Mouse (Mus musculus): ENCODE results near the gene Igsf11. TPM values are rescaled to one million over a fixed set of nuclear protein-coding genes. Genes with fewer than 3 reads are reported as not detected.

Igsf11 gene
- polyA plus RNA-seq, 1 experiment from 2014 or later = 0.36 TPM

DNA sequence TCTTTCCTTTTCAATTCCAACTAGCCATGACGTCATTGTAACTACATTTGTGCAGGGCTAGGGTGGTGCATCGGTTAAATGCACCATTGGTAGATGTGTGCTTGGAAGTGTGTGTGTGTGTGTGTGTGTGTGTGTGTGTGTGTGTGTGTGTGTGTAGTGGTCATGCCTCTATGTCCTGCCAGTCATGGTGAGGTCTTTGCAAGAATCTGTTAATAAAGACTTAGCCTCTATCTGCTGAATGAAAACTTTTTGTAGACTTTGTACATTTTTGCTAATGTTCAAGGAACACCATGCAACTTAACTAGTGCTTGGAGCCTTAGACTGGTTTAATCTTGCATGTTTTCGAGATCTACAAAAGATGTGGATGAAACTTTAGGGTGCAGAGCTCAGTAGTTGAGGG is 48.3 kb downstream of the Igsf11 start:
- H3K4me2 ChIP-seq (ENCODE audit: low read length) = no peak overlapping the region
- no peaks in the 10 kb centered on the region for H3K36me3 ChIP-seq (ENCODE audit: control insufficient read depth, insufficient read depth, low read length)
- no peak overlapping the region for H3K4me3 ChIP-seq (ENCODE audit: control insufficient read depth in 1 of 2, insufficient read depth in 1 of 2, low read depth in 1 of 2, low read length in 2 of 2)
- H3K27me3 ChIP-seq (ENCODE audit: control insufficient read depth, insufficient read depth, low read length) = no peaks in the 10 kb centered on the region
- ATAC-seq (ENCODE audit: insufficient number of reproducible peaks, insufficient read depth, low FRiP score, low read depth) = no peak
- no peak overlapping the region for H3K9ac ChIP-seq (ENCODE audit: low read length)
- H3K9me3 ChIP-seq (ENCODE audit: control insufficient read depth, low read length) = no peaks in the 10 kb centered on the region
- H3K27ac ChIP-seq (replicated peaks in 1 of 2; ENCODE audit: control insufficient read depth in 1 of 2, insufficient read depth in 1 of 2, low read depth in 2 of 2, low read length in 2 of 2) = no peak overlapping the region
- peaks cover 0 to 2% of the 10 kb centered on the region in 2 experiments; a peak in 2 of 4 replicates for H3K4me1 ChIP-seq (ENCODE audit: control insufficient read depth in 2 of 2, insufficient read depth in 2 of 2, low read length in 2 of 2)
- WGBS = 88% methylated on average over 3 of the region's 3 CpGs

DNA sequence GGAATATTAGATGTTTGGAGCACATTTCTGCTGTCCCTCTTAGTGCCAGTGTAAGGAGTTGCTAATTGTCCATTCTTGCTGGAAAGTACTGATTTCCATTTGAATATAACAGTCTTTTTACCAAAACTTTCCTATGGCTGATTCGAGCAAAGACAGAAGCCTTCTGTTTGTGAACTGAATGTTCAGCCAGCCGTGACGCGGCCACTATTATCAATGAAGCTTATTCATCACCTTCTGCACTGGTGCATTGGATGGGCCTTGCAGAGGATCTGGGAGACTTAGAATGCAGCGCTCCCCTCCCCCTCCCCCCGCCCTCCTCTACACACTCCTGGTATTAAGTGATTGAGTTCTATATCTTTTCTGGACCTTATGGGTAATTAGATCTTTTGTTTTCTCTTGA is 48.8 kb downstream of the Igsf11 start:
- no peaks in the 10 kb centered on the region for H3K27me3 ChIP-seq (ENCODE audit: control insufficient read depth, insufficient read depth, low read length)
- no peak overlapping the region for H3K4me3 ChIP-seq (ENCODE audit: control insufficient read depth in 1 of 2, insufficient read depth in 1 of 2, low read depth in 1 of 2, low read length in 2 of 2)
- no peak overlapping the region for H3K27ac ChIP-seq (replicated peaks in 1 of 2; ENCODE audit: control insufficient read depth in 1 of 2, insufficient read depth in 1 of 2, low read depth in 2 of 2, low read length in 2 of 2)
- H3K9ac ChIP-seq (ENCODE audit: low read length) = no peak overlapping the region
- no peaks in the 10 kb centered on the region for H3K36me3 ChIP-seq (ENCODE audit: control insufficient read depth, insufficient read depth, low read length)
- H3K9me3 ChIP-seq (ENCODE audit: control insufficient read depth, low read length) = no peaks in the 10 kb centered on the region
- no peak overlapping the region for H3K4me2 ChIP-seq (ENCODE audit: low read length)
- ATAC-seq (ENCODE audit: insufficient number of reproducible peaks, insufficient read depth, low FRiP score, low read depth) = no peak
- 70% methylated on average over 6 of the region's 6 CpGs for WGBS
- H3K4me1 ChIP-seq (ENCODE audit: control insufficient read depth in 2 of 2, insufficient read depth in 2 of 2, low read length in 2 of 2) = peaks cover 0 to 2% of the 10 kb centered on the region in 2 experiments; a peak in 2 of 4 replicates

- Histone ChIP-seq H3K36me3 (ENCODE audit: control insufficient read depth, insufficient read depth, low read length) (no peaks in the 10 kb centered on the region), H3K9ac (ENCODE audit: low read length) (no peak overlapping the region), H3K9me3 (ENCODE audit: control insufficient read depth, low read length) (no peaks in the 10 kb centered on the region), H3K4me1 (ENCODE audit: control insufficient read depth in 2 of 2, insufficient read depth in 2 of 2, low read length in 2 of 2) (peaks cover 0 to 2% of the 10 kb centered on the region in 2 experiments; a peak in 2 of 4 replicates), H3K4me3 (ENCODE audit: control insufficient read depth in 1 of 2, insufficient read depth in 1 of 2, low read depth in 1 of 2, low read length in 2 of 2) (no peak overlapping the region), H3K27me3 (ENCODE audit: control insufficient read depth, insufficient read depth, low read length) (no peaks in the 10 kb centered on the region), H3K27ac (replicated peaks in 1 of 2; ENCODE audit: control insufficient read depth in 1 of 2, insufficient read depth in 1 of 2, low read depth in 2 of 2, low read length in 2 of 2) (no peak overlapping the region), H3K4me2 (ENCODE audit: low read length) (no peak overlapping the region)
- no peak for ATAC-seq (ENCODE audit: insufficient number of reproducible peaks, insufficient read depth, low FRiP score, low read depth)
- WGBS = 30% methylated on average over 5 of the region's 5 CpGs
Measured at GRCm38 (mm10) chr16:38943706-38944550, 51.5 kb downstream of the Igsf11 start.

GRCm38 (mm10) chr16:38945111-38945510 is 52.6 kb downstream of the Igsf11 start:
- no peak for ATAC-seq (ENCODE audit: insufficient number of reproducible peaks, insufficient read depth, low FRiP score, low read depth)
- Histone ChIP-seq H3K27me3 (ENCODE audit: control insufficient read depth, insufficient read depth, low read length) (no peaks in the 10 kb centered on the region), H3K4me3 (ENCODE audit: control insufficient read depth in 1 of 2, insufficient read depth in 1 of 2, low read depth in 1 of 2, low read length in 2 of 2) (no peak overlapping the region), H3K4me2 (ENCODE audit: low read length) (no peak overlapping the region), H3K27ac (replicated peaks in 1 of 2; ENCODE audit: control insufficient read depth in 1 of 2, insufficient read depth in 1 of 2, low read depth in 2 of 2, low read length in 2 of 2) (no peak overlapping the region), H3K4me1 (ENCODE audit: control insufficient read depth in 2 of 2, insufficient read depth in 2 of 2, low read length in 2 of 2) (peaks cover 0 to 2% of the 10 kb centered on the region in 2 experiments; a peak in 2 of 4 replicates), H3K36me3 (ENCODE audit: control insufficient read depth, insufficient read depth, low read length) (no peaks in the 10 kb centered on the region), H3K9me3 (ENCODE audit: control insufficient read depth, low read length) (no peaks in the 10 kb centered on the region), H3K9ac (ENCODE audit: low read length) (no peak overlapping the region)
- 70% methylated on average over 7 of the region's 7 CpGs for WGBS

DNA sequence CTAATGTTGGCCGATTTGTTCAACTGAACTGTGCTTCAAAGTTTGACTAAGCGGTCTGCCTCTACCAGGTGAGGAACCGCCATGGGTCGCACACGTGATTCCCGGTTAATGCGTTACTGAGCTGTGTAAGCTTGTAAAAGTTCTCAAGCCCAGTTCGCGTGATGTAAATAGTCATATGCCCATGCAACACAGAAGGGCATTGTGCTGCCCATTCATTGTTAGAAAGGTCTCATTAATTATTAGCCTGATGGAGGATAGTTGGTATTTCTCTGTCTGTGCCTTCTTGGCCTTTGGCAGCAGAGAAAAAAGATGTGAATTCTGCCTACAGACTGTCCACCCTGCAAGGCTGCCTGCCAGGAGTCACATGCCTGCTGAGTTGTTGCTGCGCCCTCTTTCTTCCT is 53.1 kb downstream of the Igsf11 start:
- Histone ChIP-seq H3K4me1 (ENCODE audit: control insufficient read depth in 2 of 2, insufficient read depth in 2 of 2, low read length in 2 of 2) (peaks cover 0 to 2% of the 10 kb centered on the region in 2 experiments; a peak in 2 of 4 replicates), H3K27me3 (ENCODE audit: control insufficient read depth, insufficient read depth, low read length) (no peaks in the 10 kb centered on the region), H3K36me3 (ENCODE audit: control insufficient read depth, insufficient read depth, low read length) (no peaks in the 10 kb centered on the region), H3K9me3 (ENCODE audit: control insufficient read depth, low read length) (no peaks in the 10 kb centered on the region), H3K27ac (replicated peaks in 1 of 2; ENCODE audit: control insufficient read depth in 1 of 2, insufficient read depth in 1 of 2, low read depth in 2 of 2, low read length in 2 of 2) (no peak overlapping the region), H3K4me3 (ENCODE audit: control insufficient read depth in 1 of 2, insufficient read depth in 1 of 2, low read depth in 1 of 2, low read length in 2 of 2) (no peak overlapping the region), H3K4me2 (ENCODE audit: low read length) (no peak overlapping the region), H3K9ac (ENCODE audit: low read length) (no peak overlapping the region)
- 92% methylated on average over 10 of the region's 10 CpGs for WGBS
- ATAC-seq (ENCODE audit: insufficient number of reproducible peaks, insufficient read depth, low FRiP score, low read depth) = no peak

DNA sequence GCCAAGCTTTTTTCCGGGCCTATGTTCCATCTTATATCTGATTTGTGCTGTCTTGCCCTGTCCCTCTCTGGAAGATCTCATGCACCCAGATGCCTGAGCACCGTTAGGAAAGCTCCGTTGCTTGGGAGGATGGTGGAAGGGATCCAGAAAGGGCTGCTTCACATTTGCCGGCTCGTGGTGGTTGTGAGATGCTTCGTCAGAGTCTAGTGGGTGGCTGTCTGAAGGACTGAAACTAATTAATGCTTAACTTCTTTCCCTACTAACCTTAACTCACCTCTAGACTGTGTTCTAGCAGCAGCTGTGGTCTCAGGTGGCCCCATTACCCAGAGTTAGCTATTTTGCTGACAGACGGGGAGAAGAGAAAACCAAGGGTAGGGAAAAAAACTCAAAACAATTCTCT is 54.0 kb downstream of the Igsf11 start:
- H3K4me3 ChIP-seq (ENCODE audit: control insufficient read depth in 1 of 2, insufficient read depth in 1 of 2, low read depth in 1 of 2, low read length in 2 of 2) = no peak overlapping the region
- H3K27ac ChIP-seq (replicated peaks in 1 of 2; ENCODE audit: control insufficient read depth in 1 of 2, insufficient read depth in 1 of 2, low read depth in 2 of 2, low read length in 2 of 2) = no peak overlapping the region
- no peaks in the 10 kb centered on the region for H3K27me3 ChIP-seq (ENCODE audit: control insufficient read depth, insufficient read depth, low read length)
- H3K36me3 ChIP-seq (ENCODE audit: control insufficient read depth, insufficient read depth, low read length) = no peaks in the 10 kb centered on the region
- no peaks in the 10 kb centered on the region for H3K9me3 ChIP-seq (ENCODE audit: control insufficient read depth, low read length)
- H3K4me1 ChIP-seq (ENCODE audit: control insufficient read depth in 2 of 2, insufficient read depth in 2 of 2, low read length in 2 of 2) = peaks cover 0 to 2% of the 10 kb centered on the region in 2 experiments; a peak in 2 of 4 replicates
- no peak for ATAC-seq (ENCODE audit: insufficient number of reproducible peaks, insufficient read depth, low FRiP score, low read depth)
- H3K9ac ChIP-seq (ENCODE audit: low read length) = no peak overlapping the region
- WGBS = 49% methylated on average over 7 of the region's 7 CpGs
- no peak overlapping the region for H3K4me2 ChIP-seq (ENCODE audit: low read length)

DNA sequence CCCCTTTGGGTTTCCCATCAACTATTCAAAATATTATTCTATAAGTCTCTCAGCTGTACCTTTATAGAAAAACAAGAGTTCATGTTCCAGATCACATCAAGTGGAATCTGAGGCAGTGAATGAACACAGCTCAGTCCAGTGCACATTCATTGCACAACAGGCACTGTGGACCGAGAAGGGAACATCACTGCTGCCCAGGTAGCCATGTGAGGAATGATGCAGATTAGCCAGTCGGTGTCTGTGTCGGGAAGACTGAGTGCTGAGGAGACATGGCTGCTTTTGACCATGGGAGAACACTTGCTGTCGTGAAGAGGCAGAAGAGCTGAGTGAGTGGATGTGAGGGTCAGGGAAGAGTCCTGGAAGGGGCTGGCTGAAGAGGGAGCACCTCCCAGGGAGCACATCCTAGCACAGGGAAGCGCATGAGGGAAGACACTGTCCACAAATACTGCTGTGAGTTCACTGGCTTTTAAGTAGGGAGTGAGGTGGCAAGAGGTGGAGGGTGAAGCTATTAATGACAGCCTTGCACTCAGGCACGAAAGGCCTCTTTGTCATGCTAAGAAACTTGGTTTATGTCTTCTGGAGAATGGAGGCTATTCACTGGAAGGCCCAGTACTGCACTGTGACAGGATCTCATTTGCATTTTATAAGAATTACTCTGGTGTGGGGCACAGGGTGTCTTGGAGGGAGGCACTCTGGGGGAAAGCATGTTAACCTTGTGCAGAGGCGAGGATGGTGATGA is 54.8 kb downstream of the Igsf11 start:
- 86% methylated on average over 7 of the region's 7 CpGs for WGBS
- no peaks in the 10 kb centered on the region for H3K9me3 ChIP-seq (ENCODE audit: control insufficient read depth, low read length)
- H3K4me3 ChIP-seq (ENCODE audit: control insufficient read depth in 1 of 2, insufficient read depth in 1 of 2, low read depth in 1 of 2, low read length in 2 of 2) = no peak overlapping the region
- H3K9ac ChIP-seq (ENCODE audit: low read length) = no peak overlapping the region
- ATAC-seq (ENCODE audit: insufficient number of reproducible peaks, insufficient read depth, low FRiP score, low read depth) = no peak
- no peak overlapping the region for H3K4me2 ChIP-seq (ENCODE audit: low read length)
- no peaks in the 10 kb centered on the region for H3K27me3 ChIP-seq (ENCODE audit: control insufficient read depth, insufficient read depth, low read length)
- H3K36me3 ChIP-seq (ENCODE audit: control insufficient read depth, insufficient read depth, low read length) = no peaks in the 10 kb centered on the region
- peaks cover 0 to 2% of the 10 kb centered on the region in 2 experiments; a peak in 2 of 4 replicates for H3K4me1 ChIP-seq (ENCODE audit: control insufficient read depth in 2 of 2, insufficient read depth in 2 of 2, low read length in 2 of 2)
- H3K27ac ChIP-seq (replicated peaks in 1 of 2; ENCODE audit: control insufficient read depth in 1 of 2, insufficient read depth in 1 of 2, low read depth in 2 of 2, low read length in 2 of 2) = no peak overlapping the region
